Mouse (Mus musculus): ENCODE data around the gene Lingo3. TPM values are rescaled to one million over a fixed set of nuclear protein-coding genes. Genes with fewer than 3 reads are reported as not detected.

Gene Lingo3
- polyA plus RNA-seq, 1 experiment from 2014 or later = 0.12 TPM

- peak within 1 kb of the TSS; percentile 74 for H3K4me2 ChIP-seq (replicated peaks; ENCODE audit: low read depth)
- peak within 1 kb of the TSS; percentile 84 for H3K4me3 ChIP-seq (ENCODE audit: low read depth, low read length)
- no peaks in the 10 kb centered on the region for H3K9me3 ChIP-seq (ENCODE audit: control insufficient read depth, low read length)
- TF ChIP-seq CTCF (IDR thresholded peaks at IDR 0.05; ENCODE audit: low read depth) (no peak), EP300 (optimal IDR thresholded peaks at IDR 0.05) (no peak)
- H3K9ac ChIP-seq (ENCODE audit: low read length) = peak within 1 kb of the TSS; percentile 97
- DNase-seq (ENCODE audit: low spot score) (peak; percentile 94), ATAC-seq (ENCODE audit: low FRiP score, low TSS enrichment) (peak; percentile 92)
- H3K36me3 ChIP-seq (ENCODE audit: control insufficient read depth, insufficient read depth, low read length) = peaks cover 35% of the 10 kb centered on the region
- H3K27me3 ChIP-seq (ENCODE audit: control insufficient read depth, insufficient read depth, low read length) = no peaks in the 10 kb centered on the region
- under 1% methylated on average over 103 of the region's 104 CpGs for WGBS
- peaks cover 6% of the 10 kb centered on the region for H3K4me1 ChIP-seq (replicated peaks; ENCODE audit: control insufficient read depth, insufficient read depth)
- peak within 1 kb of the TSS; percentile 98 for H3K27ac ChIP-seq (replicated peaks)
These were observed 45.5 kb downstream of the Lingo3 start, which contains the start of the genes Sf3a2 and Plekhj1 for GRCm38 (mm10) chr10:80798150-80799006. Sf3a2 (plus strand) TSS chr10:80798198. Plekhj1 (minus strand) TSS chr10:80798626.

GRCm38 (mm10) chr10:80797186-80798149 is 46.4 kb downstream of the Lingo3 start:
- ATAC-seq (ENCODE audit: low FRiP score, low TSS enrichment) = peak; percentile 63
- Histone ChIP-seq H3K4me3 (ENCODE audit: low read depth, low read length) (peak overlapping the region; percentile 84), H3K9ac (ENCODE audit: low read length) (peak overlapping the region; percentile 97), H3K27me3 (ENCODE audit: control insufficient read depth, insufficient read depth, low read length) (no peaks in the 10 kb centered on the region), H3K4me1 (replicated peaks; ENCODE audit: control insufficient read depth, insufficient read depth) (peaks cover 6% of the 10 kb centered on the region), H3K36me3 (ENCODE audit: control insufficient read depth, insufficient read depth, low read length) (peaks cover 26% of the 10 kb centered on the region), H3K27ac (replicated peaks) (peak overlapping the region; percentile 98), H3K9me3 (ENCODE audit: control insufficient read depth, low read length) (no peaks in the 10 kb centered on the region), H3K4me2 (replicated peaks; ENCODE audit: low read depth) (peak overlapping the region; percentile 74)
- no peak for DNase-seq (ENCODE audit: low spot score)
- TF ChIP-seq EP300 (optimal IDR thresholded peaks at IDR 0.05) (no peak), CTCF (IDR thresholded peaks at IDR 0.05; ENCODE audit: low read depth) (no peak; the same call in 1 of the 2 replicates)
- WGBS = 2% methylated on average over 58 of the region's 59 CpGs

GRCm38 (mm10) chr10:80796307-80796848 is 47.5 kb downstream of the Lingo3 start:
- H3K4me2 ChIP-seq (replicated peaks; ENCODE audit: low read depth) = no peak overlapping the region
- ATAC-seq (ENCODE audit: low FRiP score, low TSS enrichment) (no peak), DNase-seq (ENCODE audit: low spot score) (no peak)
- WGBS = 81% methylated on average over 9 of the region's 9 CpGs
- H3K4me1 ChIP-seq (replicated peaks; ENCODE audit: control insufficient read depth, insufficient read depth) = peaks cover 6% of the 10 kb centered on the region
- no peaks in the 10 kb centered on the region for H3K9me3 ChIP-seq (ENCODE audit: control insufficient read depth, low read length)
- no peaks in the 10 kb centered on the region for H3K27me3 ChIP-seq (ENCODE audit: control insufficient read depth, insufficient read depth, low read length)
- peak overlapping the region; percentile 97 for H3K9ac ChIP-seq (ENCODE audit: low read length)
- H3K36me3 ChIP-seq (ENCODE audit: control insufficient read depth, insufficient read depth, low read length) = peaks cover 25% of the 10 kb centered on the region
- H3K27ac ChIP-seq (replicated peaks) = no peak overlapping the region
- TF ChIP-seq EP300 (optimal IDR thresholded peaks at IDR 0.05) (no peak), CTCF (IDR thresholded peaks at IDR 0.05; ENCODE audit: low read depth) (no peak)
- H3K4me3 ChIP-seq (ENCODE audit: low read depth, low read length) = no peak overlapping the region

- TF ChIP-seq EP300 (optimal IDR thresholded peaks at IDR 0.05) (no peak), CTCF (IDR thresholded peaks at IDR 0.05; ENCODE audit: low read depth) (no peak)
- no peaks in the 10 kb centered on the region for H3K9me3 ChIP-seq (ENCODE audit: control insufficient read depth, low read length)
- no peak overlapping the region for H3K4me3 ChIP-seq (ENCODE audit: low read depth, low read length)
- ATAC-seq (ENCODE audit: low FRiP score, low TSS enrichment) (no peak), DNase-seq (ENCODE audit: low spot score) (no peak)
- peaks cover 34% of the 10 kb centered on the region for H3K36me3 ChIP-seq (ENCODE audit: control insufficient read depth, insufficient read depth, low read length)
- H3K27me3 ChIP-seq (ENCODE audit: control insufficient read depth, insufficient read depth, low read length) = no peaks in the 10 kb centered on the region
- 69% methylated on average over 8 of the region's 8 CpGs for WGBS
- no peak overlapping the region for H3K4me2 ChIP-seq (replicated peaks; ENCODE audit: low read depth)
- H3K27ac ChIP-seq (replicated peaks) = no peak overlapping the region
- H3K9ac ChIP-seq (ENCODE audit: low read length) = no peak overlapping the region; the same call in 1 of the 2 replicates
- H3K4me1 ChIP-seq (replicated peaks; ENCODE audit: control insufficient read depth, insufficient read depth) = peaks cover 6% of the 10 kb centered on the region
These were observed 49.1 kb downstream of the Lingo3 start for GRCm38 (mm10) chr10:80794750-80795149.

- ATAC-seq (ENCODE audit: low FRiP score, low TSS enrichment) (no peak), DNase-seq (ENCODE audit: low spot score) (no peak)
- Histone ChIP-seq H3K27ac (replicated peaks) (no peak overlapping the region), H3K4me3 (ENCODE audit: low read depth, low read length) (no peak overlapping the region), H3K36me3 (ENCODE audit: control insufficient read depth, insufficient read depth, low read length) (peaks cover 41% of the 10 kb centered on the region), H3K9ac (ENCODE audit: low read length) (no peak overlapping the region), H3K27me3 (ENCODE audit: control insufficient read depth, insufficient read depth, low read length) (no peaks in the 10 kb centered on the region), H3K4me2 (replicated peaks; ENCODE audit: low read depth) (no peak overlapping the region), H3K9me3 (ENCODE audit: control insufficient read depth, low read length) (no peaks in the 10 kb centered on the region), H3K4me1 (replicated peaks; ENCODE audit: control insufficient read depth, insufficient read depth) (peaks cover 4% of the 10 kb centered on the region)
- TF ChIP-seq EP300 (optimal IDR thresholded peaks at IDR 0.05) (no peak), CTCF (IDR thresholded peaks at IDR 0.05; ENCODE audit: low read depth) (no peak)
- whole genome bisulfite sequencing = 80% methylated on average over 4 of the region's 4 CpGs
These were observed 50.0 kb downstream of the Lingo3 start for GRCm38 (mm10) chr10:80793803-80794202.

All from stomach, postnatal 0 days (tissue).